Mouse (Mus musculus) mouse embryonic stem cell (cell line): ENCODE data around the gene Dlk2.

ENCODE experiments used
- in situ Hi-C, 2 experiments: fragments of 300-500 bp; cut with MboI; formaldehyde crosslinking; loops; 1 replicate in 1 of 2; 3 replicates in 1 of 2; pipeline ENCODE4 v1.14.3; 2019 to 2020; ENCODE audit warnings: low sequenced_read_pairs in 2 of 2, low pct_unique_long_range_greater_than_20kb in 1 of 2, mixed read lengths in 1 of 2; ENCODE audit not compliant: unreplicated experiment in 1 of 2

The Dlk2 gene

GRCm38 (mm10) chr17:46269771-46270534 is 27.3 kb upstream of the Dlk2 start:
- in situ Hi-C loops = no loop called here

- in situ Hi-C loops = no loop called here
These were observed 25.2 kb upstream of the Dlk2 start for GRCm38 (mm10) chr17:46272058-46272457.

GRCm38 (mm10) chr17:46272675-46273074 is 24.5 kb upstream of the Dlk2 start:
- in situ Hi-C loops = no loop called here

GRCm38 (mm10) chr17:46273803-46274236 is 23.4 kb upstream of the Dlk2 start:
- in situ Hi-C loops = no loop called here

- in situ Hi-C loops = no loop called here
These were observed 22.8 kb upstream of the Dlk2 start for GRCm38 (mm10) chr17:46274465-46274864.

GRCm38 (mm10) chr17:46275034-46275433 is 22.2 kb upstream of the Dlk2 start:
- in situ Hi-C loops = no loop called here

- in situ Hi-C loops = no loop called here
These were observed 21.7 kb upstream of the Dlk2 start for GRCm38 (mm10) chr17:46275506-46275905.

GRCm38 (mm10) chr17:46277586-46277985 is 19.6 kb upstream of the Dlk2 start:
- in situ Hi-C loops = no loop called here

GRCm38 (mm10) chr17:46278011-46278765 is 19.0 kb upstream of the Dlk2 start:
- in situ Hi-C loops = no loop called here

- in situ Hi-C loops = no loop called here
These were observed 14.6 kb upstream of the Dlk2 start, which contains the start of gene Tjap1 for GRCm38 (mm10) chr17:46282483-46283123. Gene Tjap1 (minus strand): TSS chr17:46283026.

- in situ Hi-C loops = no loop called here
These were observed 14.1 kb upstream of the Dlk2 start for GRCm38 (mm10) chr17:46283140-46283539.

GRCm38 (mm10) chr17:46283911-46284310 is 13.3 kb upstream of the Dlk2 start:
- in situ Hi-C loops = no loop called here

GRCm38 (mm10) chr17:46284653-46285052 is 12.6 kb upstream of the Dlk2 start:
- in situ Hi-C loops = no loop called here

GRCm38 (mm10) chr17:46285407-46285806 is 11.8 kb upstream of the Dlk2 start:
- in situ Hi-C loops = no loop called here

- in situ Hi-C loops = no loop called here
These were observed 9.5 kb upstream of the Dlk2 start for GRCm38 (mm10) chr17:46287678-46288095.

- in situ Hi-C loops = no loop called here
These were observed 620 bp upstream of the Dlk2 start for GRCm38 (mm10) chr17:46296601-46297000.

GRCm38 (mm10) chr17:46297028-46297363 is 225 bp upstream of the Dlk2 start:
- in situ Hi-C loops = no loop called here

- in situ Hi-C loops = no loop called here
These were observed 1.1 kb downstream of the Dlk2 start for GRCm38 (mm10) chr17:46298220-46298913.

GRCm38 (mm10) chr17:46301892-46302291 is 4.7 kb downstream of the Dlk2 start:
- in situ Hi-C loops = no loop called here
